Mouse (Mus musculus) layer of hippocampus, postnatal 36 days (tissue): Measurements from ENCODE around the gene Pglyrp1. TPM values are rescaled to one million over a fixed set of nuclear protein-coding genes. Genes with fewer than 3 reads are reported as not detected.

ENCODE experiments used
- DNase-seq, 2 experiments: peaks; one replicate each; pipeline ENCODE4 v3.0.0; 2022
- total RNA-seq, 2 experiments: library from RNA; stranded (reverse); gene quantifications; 2 replicates each; pipeline ENCODE4 v1.2.3; 2021

The Pglyrp1 gene
- total RNA-seq, 2 experiments from 2014 or later, result 13.6 to 21.1 TPM

GRCm38 (mm10) chr7:18886963-18887362 lies 15.8 kb downstream of the Pglyrp1 start:
- no peak for DNase-seq

DNA sequence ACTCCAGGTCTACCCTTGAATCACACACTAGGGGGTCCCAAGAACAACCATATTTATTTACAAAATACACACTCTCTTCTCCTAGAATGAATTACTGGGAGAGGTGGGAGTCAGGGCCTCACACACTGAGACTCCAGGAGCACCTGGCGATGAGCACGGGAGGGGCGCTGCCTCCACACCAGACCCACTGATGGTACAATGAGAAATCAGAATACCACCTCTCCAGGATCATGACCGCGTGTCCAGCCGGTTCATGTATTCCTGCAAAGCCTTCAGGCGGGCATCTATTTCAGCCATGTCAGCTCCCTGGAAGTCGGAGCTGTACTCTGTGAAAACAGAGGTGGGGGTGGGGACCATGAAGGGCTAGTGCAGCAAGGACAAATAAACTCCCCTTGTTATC lies 19.7 kb downstream of the Pglyrp1 start:
- no peak for DNase-seq

- peak; percentile 88 for DNase-seq
Observed at GRCm38 (mm10) chr7:18891872-18892599, 20.9 kb downstream of the Pglyrp1 start.

DNA sequence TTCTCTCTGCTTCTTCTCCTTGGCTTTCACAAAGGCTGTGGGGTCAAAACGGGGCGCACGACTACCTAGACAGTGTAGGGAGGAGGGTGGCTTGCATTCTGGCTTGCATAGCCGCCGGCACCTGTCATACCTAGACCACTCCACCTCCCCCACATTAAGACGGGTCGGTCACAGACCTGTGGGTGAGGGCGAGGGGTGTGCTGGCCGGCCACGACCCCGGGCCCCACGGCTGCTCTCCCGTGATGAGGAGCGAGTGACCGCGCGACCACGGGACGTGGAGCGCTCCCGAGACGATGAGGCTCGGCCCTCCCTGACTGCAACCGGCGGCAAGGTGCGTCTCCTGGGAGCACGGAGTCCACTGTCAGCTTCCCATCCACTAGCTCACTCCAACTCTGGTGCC lies 21.9 kb downstream of the Pglyrp1 start:
- no peak for DNase-seq

DNA sequence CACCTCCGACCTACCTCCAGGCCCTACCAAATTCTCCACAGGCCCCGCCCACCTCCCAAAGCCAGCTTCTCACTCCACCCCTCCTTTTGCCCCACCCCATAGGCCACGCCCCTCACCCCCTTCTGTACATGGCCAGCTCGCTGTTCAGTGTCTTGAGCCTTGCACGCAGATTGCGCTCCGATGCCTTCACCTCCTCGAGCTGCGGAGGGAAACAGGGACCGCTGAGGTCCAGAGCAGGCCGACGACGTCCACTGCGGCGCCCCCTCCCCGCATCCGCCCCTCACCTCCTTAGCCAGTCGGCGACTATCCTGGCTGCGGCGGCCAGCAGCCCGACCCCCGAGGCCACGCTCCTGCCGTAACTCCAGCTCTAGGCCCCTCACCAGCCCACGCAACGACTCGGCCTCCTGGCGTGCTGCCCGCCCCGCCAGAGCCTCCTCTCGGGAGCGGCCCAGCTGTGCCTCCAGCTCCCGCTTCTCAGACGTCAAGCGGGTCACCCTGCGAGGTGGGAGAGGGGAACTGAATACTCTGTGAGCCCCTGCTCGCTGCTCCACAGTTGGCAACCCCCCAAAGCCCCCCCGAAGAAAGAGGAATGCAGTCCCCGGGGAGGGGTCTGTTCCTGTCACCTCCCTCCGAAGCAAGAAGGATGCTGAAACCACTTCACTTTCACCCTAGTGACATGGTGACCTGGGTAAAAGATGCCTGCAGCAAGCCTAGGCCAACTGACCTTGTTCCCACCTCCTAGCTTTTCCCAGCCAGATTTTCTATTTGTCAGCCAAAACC lies 22.7 kb downstream of the Pglyrp1 start:
- peak; percentile 41 to 43 for DNase-seq

- DNase-seq, result peak; percentile 25 to 55
Observed at GRCm38 (mm10) chr7:18896536-18896935, 25.4 kb downstream of the Pglyrp1 start.

DNA sequence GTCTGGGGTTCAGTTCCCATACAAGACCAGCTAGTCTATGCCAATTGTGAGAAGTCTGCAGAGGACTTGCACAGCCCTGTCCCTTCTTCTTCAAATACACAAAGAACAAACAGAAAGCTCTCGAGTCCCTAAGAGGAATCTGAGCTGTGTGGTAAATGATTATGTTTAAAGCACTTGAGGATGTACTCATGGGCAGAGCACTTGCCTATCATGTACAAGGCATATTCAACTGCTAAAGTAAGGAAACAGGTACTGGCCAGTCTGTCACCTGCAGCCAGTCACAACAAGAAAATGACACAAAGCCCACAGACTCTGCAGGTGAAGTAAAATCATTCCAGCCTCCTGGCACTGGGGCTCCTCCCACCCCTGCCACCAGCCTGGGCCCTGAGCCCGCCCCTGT lies 29.4 kb downstream of the Pglyrp1 start:
- DNase-seq, result no peak

GRCm38 (mm10) chr7:18902486-18902885 lies 31.4 kb downstream of the Pglyrp1 start:
- no peak for DNase-seq

DNA sequence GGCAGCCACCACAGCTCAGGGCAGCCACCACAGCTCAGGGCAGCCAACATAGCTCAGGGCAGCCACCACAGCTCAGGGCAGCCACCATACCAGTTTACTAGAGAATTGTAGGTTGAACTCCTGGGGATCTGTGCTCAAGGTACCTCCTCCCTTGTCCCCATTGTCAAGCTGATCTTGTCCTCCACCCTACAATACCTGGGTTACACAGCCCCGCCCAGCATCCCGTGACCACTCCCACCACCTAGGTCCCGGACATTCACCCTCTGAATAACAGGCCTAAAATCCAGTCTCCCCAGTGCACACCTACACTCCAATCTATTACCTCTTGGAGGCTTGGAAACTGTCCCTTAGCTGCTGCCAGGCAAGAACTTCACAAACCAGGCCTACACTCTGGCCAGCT lies 33.8 kb downstream of the Pglyrp1 start:
- no peak for DNase-seq

- no peak for DNase-seq
Observed at GRCm38 (mm10) chr7:18909797-18910196, 38.7 kb downstream of the Pglyrp1 start.

GRCm38 (mm10) chr7:18910241-18910831 lies 39.2 kb downstream of the Pglyrp1 start, which contains the start of gene Ccdc61:
Gene Ccdc61, minus strand, starts transcription at chr7:18910415.
- DNase-seq, result peak; percentile 97

- DNase-seq, result no peak
Observed at GRCm38 (mm10) chr7:18916254-18916653, 45.1 kb downstream of the Pglyrp1 start.

GRCm38 (mm10) chr7:18917931-18918330 lies 46.8 kb downstream of the Pglyrp1 start:
- no peak for DNase-seq

DNA sequence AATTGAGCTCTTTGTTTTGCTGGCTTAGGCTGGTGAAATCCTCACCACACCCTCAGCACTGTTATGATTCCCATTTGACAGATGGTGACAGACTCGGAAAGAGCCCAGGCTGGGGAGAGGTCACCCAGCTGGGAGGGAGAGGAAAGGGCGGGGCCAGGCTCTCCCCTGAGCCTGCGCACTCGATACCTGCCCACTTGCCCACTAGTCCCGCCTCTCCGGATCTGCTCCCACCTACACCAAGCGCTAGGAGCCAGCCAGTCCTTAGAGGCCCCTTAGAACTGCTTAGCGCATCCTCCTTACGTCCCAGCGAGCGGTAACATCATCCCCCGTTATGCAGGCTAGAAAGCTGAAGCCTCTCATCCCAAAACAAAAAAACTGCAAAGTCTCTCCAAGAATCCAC lies 49.9 kb downstream of the Pglyrp1 start:
- peak; percentile 75 to 80 for DNase-seq

- DNase-seq, result peak; percentile 84
Observed at GRCm38 (mm10) chr7:18922807-18923206, 51.7 kb downstream of the Pglyrp1 start.

GRCm38 (mm10) chr7:18923267-18923666 lies 52.1 kb downstream of the Pglyrp1 start:
- peak; percentile 17 to 36 for DNase-seq

- DNase-seq, result peak in 1 of 2 experiments; percentile 30
Observed at GRCm38 (mm10) chr7:18923711-18924191, 52.6 kb downstream of the Pglyrp1 start.

DNA sequence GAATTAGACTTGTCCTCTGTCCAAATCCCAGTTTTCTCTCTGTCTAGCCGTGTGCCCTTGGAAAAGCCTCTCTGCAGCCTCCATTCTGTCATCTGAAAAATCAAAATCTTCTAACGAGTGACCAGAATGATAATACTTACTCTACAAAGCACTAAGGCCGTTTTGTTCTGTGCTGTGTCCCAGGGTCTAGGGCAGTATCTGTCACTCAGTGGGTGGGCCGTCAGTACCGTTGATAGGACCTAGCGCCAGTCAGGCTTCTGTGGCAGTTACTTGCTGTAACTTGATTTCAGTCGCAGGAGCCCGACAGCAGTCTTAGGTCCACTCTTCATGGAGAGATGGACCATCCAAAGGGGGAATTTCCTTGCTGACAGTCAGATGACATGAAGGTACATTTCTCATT lies 53.2 kb downstream of the Pglyrp1 start:
- no peak for DNase-seq

- peak; percentile 93 to 95 for DNase-seq
Observed at GRCm38 (mm10) chr7:18925162-18925938, 54.2 kb downstream of the Pglyrp1 start, which contains the start of gene Nova2. Gene Nova2, plus strand, starts transcription at chr7:18925888.

DNA sequence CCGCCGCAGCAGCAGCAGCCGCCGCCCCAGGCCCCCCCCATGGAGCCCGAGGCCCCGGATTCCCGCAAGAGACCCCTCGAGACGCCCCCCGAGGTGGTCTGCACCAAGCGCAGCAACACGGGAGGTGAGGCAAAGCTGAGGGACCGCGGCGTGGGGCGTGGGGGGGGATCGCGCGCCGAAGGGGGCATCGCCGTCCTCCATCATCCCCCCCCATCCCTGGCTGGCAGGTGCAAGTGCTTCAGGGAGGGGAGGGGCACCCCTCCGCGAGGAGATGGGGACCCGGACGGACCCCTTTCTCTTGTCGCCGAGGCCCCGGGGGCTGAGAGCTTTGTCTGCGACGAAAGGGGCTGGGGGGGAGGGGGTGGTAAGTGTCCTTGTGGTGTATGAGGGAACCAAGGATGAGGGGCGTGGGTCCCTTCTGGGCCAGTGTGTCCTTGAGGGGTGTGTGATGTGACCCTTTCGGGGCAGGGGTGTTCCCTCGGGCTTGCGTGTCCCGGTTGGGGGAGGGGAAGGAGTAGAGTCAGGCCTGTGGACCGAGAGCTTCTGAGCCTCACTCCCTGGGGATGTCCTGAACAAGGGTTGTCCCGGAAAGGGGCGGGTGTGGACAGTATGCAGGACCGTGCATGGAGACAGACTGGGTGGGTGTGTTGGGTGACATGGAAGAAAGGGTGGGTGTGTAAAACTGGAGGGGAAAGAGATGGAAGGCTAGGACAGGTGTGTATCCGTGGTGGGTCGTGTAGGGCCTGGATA lies 55.1 kb downstream of the Pglyrp1 start:
- peak in 1 of 2 experiments; percentile 12 for DNase-seq

GRCm38 (mm10) chr7:18926911-18927310 lies 55.8 kb downstream of the Pglyrp1 start:
- no peak for DNase-seq
